Mouse (Mus musculus): ENCODE measurements around the gene Vmn1r20.
"Not testable (repeated sequence)": the region's sequence is repeated elsewhere in the genome, so short reads cannot be mapped to it uniquely, and the experiment has no call there.

The Vmn1r20 gene

GRCm38 (mm10) chr6:57428630-57429029 lies at the start of gene Vmn1r20:
Gene Vmn1r20, plus strand, starts transcription at chr6:57428930.
- DNase-seq (ENCODE audit: low spot score) = no peak

GRCm38 (mm10) chr6:57395683-57396082 lies 33.0 kb upstream of the Vmn1r20 start, which contains the start of gene Vmn1r18:
Gene Vmn1r18, minus strand, starts transcription at chr6:57395783.
- no peak for DNase-seq (ENCODE audit: low spot score)

DNA sequence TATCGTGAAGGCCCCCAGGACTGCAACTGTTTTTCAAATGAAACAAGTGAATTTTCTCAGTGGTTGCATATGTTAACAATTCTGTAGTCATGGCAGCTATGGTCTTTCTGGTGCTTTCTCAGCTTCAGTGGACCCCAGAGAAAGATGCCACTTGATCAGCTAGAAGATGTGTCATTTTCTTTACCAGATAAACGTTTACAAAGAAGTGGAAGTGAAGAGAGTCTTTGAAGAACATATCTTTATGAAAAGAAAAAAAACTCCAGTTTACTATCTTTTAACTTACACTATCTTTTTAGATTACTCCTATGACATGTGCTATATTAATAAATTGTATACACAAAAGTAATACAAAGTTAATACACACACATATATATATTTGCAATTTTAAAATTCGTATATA lies 25.2 kb upstream of the Vmn1r20 start, which contains the start of gene Vmn1r19:
Gene Vmn1r19, plus strand, starts transcription at position 301 of the 400 bp plus-strand sequence.
- not testable (repeated sequence) for DNase-seq (ENCODE audit: low spot score)

GRCm38 (mm10) chr6:57431196-57431595 lies 2.5 kb downstream of the Vmn1r20 start:
- DNase-seq (ENCODE audit: low spot score) = peak; percentile 1

DNA sequence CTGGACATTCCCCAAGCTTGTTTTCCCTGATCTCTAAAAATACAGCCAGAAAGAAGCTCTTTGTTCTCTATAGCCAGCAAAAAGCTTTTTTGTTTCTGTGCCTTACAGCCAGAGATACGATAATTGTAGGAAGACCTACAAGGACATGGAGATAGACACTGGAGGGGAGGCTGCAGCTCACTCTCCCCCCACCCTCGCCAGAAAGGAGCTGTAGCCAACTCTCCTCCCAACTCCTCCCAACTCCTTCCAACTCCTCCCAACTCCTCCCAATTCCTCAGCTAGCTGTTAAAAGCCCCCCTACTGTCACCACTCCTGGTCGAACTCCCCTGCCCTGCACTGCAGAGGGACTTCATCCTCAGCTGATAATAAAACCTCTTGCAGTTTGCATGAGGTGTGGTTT lies 39.4 kb downstream of the Vmn1r20 start:
- not testable (repeated sequence) for DNase-seq (ENCODE audit: low spot score)

All from embryo, embryonic 10.5 days (tissue).